Mouse (Mus musculus): Measurements from ENCODE around the gene Prss40. TPM values are rescaled to one million over a fixed set of nuclear protein-coding genes. Genes with fewer than 3 reads are reported as not detected.

The Prss40 gene
- polyA plus RNA-seq, 2 experiments = not detected

DNA sequence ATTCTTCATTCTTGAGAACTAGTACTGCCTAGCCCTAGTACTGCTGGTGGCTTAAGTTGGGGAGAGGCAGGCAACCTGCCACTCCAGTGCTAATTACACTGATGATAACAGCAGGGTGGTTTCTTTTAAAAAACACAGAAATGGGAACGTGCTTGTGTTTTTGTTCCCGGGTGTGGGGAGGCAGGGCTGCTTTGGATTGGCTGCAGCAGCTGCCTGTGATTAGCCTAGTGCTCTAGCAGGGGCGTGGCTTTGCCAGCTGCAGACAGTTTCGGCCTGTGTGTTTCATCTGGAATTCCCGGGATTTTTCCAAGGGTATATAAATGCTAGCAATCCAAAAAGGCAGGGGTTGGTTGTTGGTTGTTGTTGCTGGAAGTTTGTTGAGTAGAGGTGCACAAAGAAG lies 44.1 kb downstream of the Prss40 start:
- no peaks in the 10 kb centered on the region for H3K27me3 ChIP-seq (ENCODE audit: control insufficient read depth, insufficient read depth, low read length)
- ATAC-seq (ENCODE audit: insufficient read depth) (no peak), DNase-seq (ENCODE audit: low read depth in 3 of 3, low spot score in 3 of 3) (no peak)
- no peak overlapping the region for H3K4me3 ChIP-seq (ENCODE audit: insufficient read depth in 1 of 2, low read depth in 2 of 2, low read length in 2 of 2)
- no peak overlapping the region for H3K9ac ChIP-seq (replicated peaks)
- TF ChIP-seq CTCF (IDR thresholded peaks at IDR 0.05; ENCODE audit: low read depth) (no peak), EP300 (IDR thresholded peaks at IDR 0.05; ENCODE audit: low read depth) (no peak)
- 24% methylated on average over 5 of the region's 5 CpGs for WGBS (ENCODE audit: insufficient replicate concordance)
- H3K9me3 ChIP-seq (ENCODE audit: control insufficient read depth, low read length) = no peaks in the 10 kb centered on the region
- H3K4me1 ChIP-seq (replicated peaks; ENCODE audit: control insufficient read depth in 2 of 2, insufficient read depth in 2 of 2, low read length in 1 of 2) = no peaks in the 10 kb centered on the region
- no peaks in the 10 kb centered on the region for H3K36me3 ChIP-seq (replicated peaks; ENCODE audit: control insufficient read depth, insufficient read depth, low read depth)
- H3K27ac ChIP-seq = no peak overlapping the region
- H3K4me2 ChIP-seq (ENCODE audit: low read depth) = no peak overlapping the region

DNA sequence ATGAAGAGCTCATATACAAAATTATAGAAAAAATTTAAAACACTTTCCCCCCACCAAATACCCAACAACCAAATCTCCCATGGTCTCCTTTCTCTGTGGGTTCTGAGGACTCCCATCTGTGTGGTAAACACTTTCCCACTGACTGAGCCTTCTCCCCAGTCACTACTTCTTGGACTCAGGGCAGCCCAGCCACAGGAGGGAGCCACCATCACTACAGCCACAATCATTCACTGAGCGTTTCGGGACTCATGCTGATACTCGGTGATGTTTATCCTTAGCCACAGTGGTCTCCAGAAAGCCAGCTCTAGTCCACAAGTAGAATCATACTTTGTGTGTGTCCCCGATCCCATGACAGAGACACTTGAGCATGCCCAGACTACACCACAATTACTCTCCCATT lies 47.7 kb downstream of the Prss40 start:
- TF ChIP-seq CTCF (IDR thresholded peaks at IDR 0.05; ENCODE audit: low read depth) (no peak), EP300 (IDR thresholded peaks at IDR 0.05; ENCODE audit: low read depth) (no peak)
- ATAC-seq (ENCODE audit: insufficient read depth) (no peak), DNase-seq (ENCODE audit: low read depth in 3 of 3, low spot score in 3 of 3) (no peak)
- Histone ChIP-seq H3K27ac (no peak overlapping the region), H3K36me3 (replicated peaks; ENCODE audit: control insufficient read depth, insufficient read depth, low read depth) (no peaks in the 10 kb centered on the region), H3K4me1 (replicated peaks; ENCODE audit: control insufficient read depth in 2 of 2, insufficient read depth in 2 of 2, low read length in 1 of 2) (peaks cover 0 to 4% of the 10 kb centered on the region in 2 experiments; a peak in 1 of 4 replicates), H3K4me3 (ENCODE audit: insufficient read depth in 1 of 2, low read depth in 2 of 2, low read length in 2 of 2) (no peak overlapping the region), H3K4me2 (ENCODE audit: low read depth) (no peak overlapping the region), H3K27me3 (ENCODE audit: control insufficient read depth, insufficient read depth, low read length) (no peaks in the 10 kb centered on the region), H3K9ac (replicated peaks) (no peak overlapping the region), H3K9me3 (ENCODE audit: control insufficient read depth, low read length) (no peaks in the 10 kb centered on the region)
- 67% methylated on average over 4 of the region's 4 CpGs for WGBS (ENCODE audit: insufficient replicate concordance)

DNA sequence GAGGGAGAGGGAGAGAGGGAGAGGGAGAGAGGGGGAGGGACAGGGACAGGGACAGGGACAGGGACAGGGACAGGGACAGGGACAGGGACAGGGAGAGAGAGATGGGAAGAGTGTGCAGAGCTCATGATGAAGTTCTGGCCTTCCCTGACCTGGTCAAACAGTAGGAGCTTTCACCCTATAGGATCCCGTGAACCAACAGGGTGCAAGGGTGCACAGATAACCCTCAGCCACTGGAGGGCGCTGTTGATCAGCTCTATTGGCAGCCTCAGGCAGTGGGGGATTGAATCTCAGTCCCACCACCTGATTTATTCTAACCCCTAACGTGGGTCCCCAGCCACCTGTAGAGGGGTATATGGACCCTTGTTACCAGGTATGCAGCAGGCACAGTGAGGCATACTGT lies 49.7 kb downstream of the Prss40 start:
- H3K4me2 ChIP-seq (ENCODE audit: low read depth) = no peak overlapping the region
- H3K4me3 ChIP-seq (ENCODE audit: insufficient read depth in 1 of 2, low read depth in 2 of 2, low read length in 2 of 2) = no peak overlapping the region
- no peaks in the 10 kb centered on the region for H3K27me3 ChIP-seq (ENCODE audit: control insufficient read depth, insufficient read depth, low read length)
- H3K36me3 ChIP-seq (replicated peaks; ENCODE audit: control insufficient read depth, insufficient read depth, low read depth) = no peaks in the 10 kb centered on the region
- no peak for ATAC-seq (ENCODE audit: insufficient read depth)
- DNase-seq (ENCODE audit: low read depth in 3 of 3, low spot score in 3 of 3) = peak in 2 of 3 experiments; percentile 12 to 35
- no peaks in the 10 kb centered on the region for H3K9me3 ChIP-seq (ENCODE audit: control insufficient read depth, low read length)
- WGBS (ENCODE audit: insufficient replicate concordance) = 0% methylated on average over 3 of the region's 3 CpGs
- TF ChIP-seq CTCF (IDR thresholded peaks at IDR 0.05; ENCODE audit: low read depth) (peak; percentile 78), EP300 (IDR thresholded peaks at IDR 0.05; ENCODE audit: low read depth) (no peak)
- peaks cover 0 to 4% of the 10 kb centered on the region in 2 experiments; a peak in 1 of 4 replicates for H3K4me1 ChIP-seq (replicated peaks; ENCODE audit: control insufficient read depth in 2 of 2, insufficient read depth in 2 of 2, low read length in 1 of 2)
- no peak overlapping the region for H3K9ac ChIP-seq (replicated peaks)
- no peak overlapping the region for H3K27ac ChIP-seq

DNA sequence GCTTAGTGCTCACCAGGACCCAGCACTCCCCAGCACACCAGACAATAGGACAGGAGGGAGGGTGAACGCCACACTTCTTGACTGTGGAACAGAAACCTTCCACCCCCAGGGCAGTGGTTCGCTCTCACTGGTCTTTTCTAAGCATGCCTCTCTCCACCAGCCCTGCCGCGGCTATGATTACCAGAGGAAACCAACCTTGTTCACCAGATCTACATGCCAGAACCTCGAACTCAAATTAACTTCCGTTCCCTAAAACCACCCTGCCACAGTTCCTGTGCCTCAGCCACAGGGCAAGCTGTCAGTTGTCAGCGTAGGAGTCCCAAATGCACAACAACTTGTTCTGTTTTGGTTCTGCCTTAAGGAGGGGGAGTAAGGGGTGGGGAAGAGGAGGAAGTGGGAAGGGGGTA lies 50.2 kb downstream of the Prss40 start:
- DNase-seq (ENCODE audit: low read depth in 3 of 3, low spot score in 3 of 3) = no peak
- 6% methylated on average over 7 of the region's 7 CpGs for WGBS (ENCODE audit: insufficient replicate concordance)

DNA sequence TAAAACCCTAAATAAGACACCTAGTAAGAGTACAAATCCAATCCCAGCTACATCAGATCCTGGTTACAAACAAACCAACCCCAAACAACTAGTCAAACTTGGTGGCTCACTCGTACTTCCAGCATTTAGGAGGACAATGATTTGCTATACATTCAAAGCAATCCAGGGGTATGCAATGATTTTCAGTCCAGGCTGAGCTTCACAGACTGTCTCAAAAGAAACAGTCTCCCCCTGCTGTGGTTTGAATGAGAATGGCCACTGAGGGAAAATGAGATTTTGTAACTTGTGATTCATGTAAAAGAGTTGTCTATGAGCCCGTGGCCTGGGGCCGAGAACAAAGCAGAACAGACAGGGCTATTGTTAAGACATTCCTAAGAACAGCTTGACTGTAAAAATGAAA lies 52.8 kb downstream of the Prss40 start:
- Histone ChIP-seq H3K9ac (replicated peaks) (no peak overlapping the region), H3K27ac (no peak overlapping the region), H3K4me1 (replicated peaks; ENCODE audit: control insufficient read depth in 2 of 2, insufficient read depth in 2 of 2, low read length in 1 of 2) (peaks cover 0 to 4% of the 10 kb centered on the region in 2 experiments; a peak in 1 of 4 replicates), H3K4me2 (ENCODE audit: low read depth) (no peak overlapping the region), H3K9me3 (ENCODE audit: control insufficient read depth, low read length) (no peaks in the 10 kb centered on the region), H3K27me3 (ENCODE audit: control insufficient read depth, insufficient read depth, low read length) (no peaks in the 10 kb centered on the region), H3K4me3 (ENCODE audit: insufficient read depth in 1 of 2, low read depth in 2 of 2, low read length in 2 of 2) (no peak overlapping the region), H3K36me3 (replicated peaks; ENCODE audit: control insufficient read depth, insufficient read depth, low read depth) (no peaks in the 10 kb centered on the region)
- 73% methylated on average over 3 of the region's 3 CpGs for WGBS (ENCODE audit: insufficient replicate concordance)
- TF ChIP-seq EP300 (IDR thresholded peaks at IDR 0.05; ENCODE audit: low read depth) (no peak), CTCF (IDR thresholded peaks at IDR 0.05; ENCODE audit: low read depth) (no peak)
- no peak for ATAC-seq (ENCODE audit: insufficient read depth)
- DNase-seq (ENCODE audit: low read depth in 3 of 3, low spot score in 3 of 3) = no peak

More for the DNA sequence above, 50.2 kb downstream of the Prss40 start:
- Histone ChIP-seq H3K4me2 (ENCODE audit: low read depth) (peak overlapping the region; percentile 39), H3K9me3 (ENCODE audit: control insufficient read depth, low read length) (no peaks in the 10 kb centered on the region), H3K9ac (replicated peaks) (no peak overlapping the region), H3K27ac (no peak overlapping the region), H3K36me3 (replicated peaks; ENCODE audit: control insufficient read depth, insufficient read depth, low read depth) (no peaks in the 10 kb centered on the region), H3K4me3 (ENCODE audit: insufficient read depth in 1 of 2, low read depth in 2 of 2, low read length in 2 of 2) (peak overlapping the region in 1 of 2 experiments; percentile 24; a peak in 2 of 4 replicates), H3K27me3 (ENCODE audit: control insufficient read depth, insufficient read depth, low read length) (no peaks in the 10 kb centered on the region), H3K4me1 (replicated peaks; ENCODE audit: control insufficient read depth in 2 of 2, insufficient read depth in 2 of 2, low read length in 1 of 2) (peaks cover 0 to 4% of the 10 kb centered on the region in 2 experiments; a peak in 1 of 4 replicates)
- ATAC-seq (ENCODE audit: insufficient read depth) = no peak
- no peak for TF ChIP-seq CTCF (IDR thresholded peaks at IDR 0.05; ENCODE audit: low read depth)
- no peak for TF ChIP-seq EP300 (IDR thresholded peaks at IDR 0.05; ENCODE audit: low read depth)
